Mouse (Mus musculus): ENCODE measurements around the gene Art3. TPM values are rescaled to one million over a fixed set of nuclear protein-coding genes. Genes with fewer than 3 reads are reported as not detected.

The Art3 gene
- total RNA-seq, 2 experiments from 2014 or later = not detected

- no peak for ATAC-seq (replicated peaks; ENCODE audit: low FRiP score, low TSS enrichment, poor library complexity, severe bottlenecking)
These were observed 39.8 kb downstream of the Art3 start for GRCm38 (mm10) chr5:92371361-92371976.

GRCm38 (mm10) chr5:92372605-92373004 is 41.0 kb downstream of the Art3 start:
- no peak for ATAC-seq (replicated peaks; ENCODE audit: low FRiP score, low TSS enrichment, poor library complexity, severe bottlenecking)

- ATAC-seq (replicated peaks; ENCODE audit: low FRiP score, low TSS enrichment, poor library complexity, severe bottlenecking) = peak; percentile 76
These were observed 43.1 kb downstream of the Art3 start for GRCm38 (mm10) chr5:92374721-92375142.

- ATAC-seq (replicated peaks; ENCODE audit: low FRiP score, low TSS enrichment, poor library complexity, severe bottlenecking) = peak; percentile 57
These were observed 43.7 kb downstream of the Art3 start for GRCm38 (mm10) chr5:92375368-92375767.

- no peak for ATAC-seq (replicated peaks; ENCODE audit: low FRiP score, low TSS enrichment, poor library complexity, severe bottlenecking)
These were observed 45.3 kb downstream of the Art3 start for GRCm38 (mm10) chr5:92376795-92377405.

- peak; percentile 87 for ATAC-seq (replicated peaks; ENCODE audit: low FRiP score, low TSS enrichment, poor library complexity, severe bottlenecking)
These were observed 50.1 kb downstream of the Art3 start for GRCm38 (mm10) chr5:92381550-92382348.

- no peak for ATAC-seq (replicated peaks; ENCODE audit: low FRiP score, low TSS enrichment, poor library complexity, severe bottlenecking)
These were observed 50.7 kb downstream of the Art3 start for GRCm38 (mm10) chr5:92382349-92382679.

- no peak for ATAC-seq (replicated peaks; ENCODE audit: low FRiP score, low TSS enrichment, poor library complexity, severe bottlenecking)
These were observed 52.1 kb downstream of the Art3 start for GRCm38 (mm10) chr5:92383747-92384146.

GRCm38 (mm10) chr5:92384855-92385254 is 53.2 kb downstream of the Art3 start:
- ATAC-seq (replicated peaks; ENCODE audit: low FRiP score, low TSS enrichment, poor library complexity, severe bottlenecking) = peak; percentile 72

- ATAC-seq (replicated peaks; ENCODE audit: low FRiP score, low TSS enrichment, poor library complexity, severe bottlenecking) = no peak
These were observed 54.5 kb downstream of the Art3 start for GRCm38 (mm10) chr5:92386102-92386501.

GRCm38 (mm10) chr5:92386643-92387042 is 55.0 kb downstream of the Art3 start:
- peak; percentile 54 for ATAC-seq (replicated peaks; ENCODE audit: low FRiP score, low TSS enrichment, poor library complexity, severe bottlenecking)

GRCm38 (mm10) chr5:92387433-92387832 is 55.8 kb downstream of the Art3 start:
- no peak for ATAC-seq (replicated peaks; ENCODE audit: low FRiP score, low TSS enrichment, poor library complexity, severe bottlenecking)

GRCm38 (mm10) chr5:92389977-92390376 is 58.4 kb downstream of the Art3 start:
- ATAC-seq (replicated peaks; ENCODE audit: low FRiP score, low TSS enrichment, poor library complexity, severe bottlenecking) = no peak

- no peak for ATAC-seq (replicated peaks; ENCODE audit: low FRiP score, low TSS enrichment, poor library complexity, severe bottlenecking)
These were observed 59.0 kb downstream of the Art3 start for GRCm38 (mm10) chr5:92390615-92391014.

- ATAC-seq (replicated peaks; ENCODE audit: low FRiP score, low TSS enrichment, poor library complexity, severe bottlenecking) = no peak
These were observed 60.9 kb downstream of the Art3 start for GRCm38 (mm10) chr5:92392542-92392941.

GRCm38 (mm10) chr5:92393863-92394262 is 62.2 kb downstream of the Art3 start:
- peak; percentile 56 for ATAC-seq (replicated peaks; ENCODE audit: low FRiP score, low TSS enrichment, poor library complexity, severe bottlenecking)

- ATAC-seq (replicated peaks; ENCODE audit: low FRiP score, low TSS enrichment, poor library complexity, severe bottlenecking) = no peak
These were observed 64.1 kb downstream of the Art3 start for GRCm38 (mm10) chr5:92395764-92396163.

GRCm38 (mm10) chr5:92396476-92396875 is 64.8 kb downstream of the Art3 start:
- ATAC-seq (replicated peaks; ENCODE audit: low FRiP score, low TSS enrichment, poor library complexity, severe bottlenecking) = peak; percentile 87

- ATAC-seq (replicated peaks; ENCODE audit: low FRiP score, low TSS enrichment, poor library complexity, severe bottlenecking) = peak; percentile 79
These were observed 66.5 kb downstream of the Art3 start for GRCm38 (mm10) chr5:92398153-92398552.

GRCm38 (mm10) chr5:92402816-92403215 is 71.2 kb downstream of the Art3 start:
- ATAC-seq (replicated peaks; ENCODE audit: low FRiP score, low TSS enrichment, poor library complexity, severe bottlenecking) = no peak

All from megakaryocyte-erythroid progenitor cell, adult 5-6 weeks (primary cell).